Mouse (Mus musculus): ENCODE data around the gene Cap1. TPM values are rescaled to one million over a fixed set of nuclear protein-coding genes. Genes with fewer than 3 reads are reported as not detected.

The Cap1 gene
- 22.3 and 28.4 TPM in 2 replicates for polyA plus RNA-seq (2015; fragmentation: Nextera tagmentation; extraction: Ambion mirVana)

DNA sequence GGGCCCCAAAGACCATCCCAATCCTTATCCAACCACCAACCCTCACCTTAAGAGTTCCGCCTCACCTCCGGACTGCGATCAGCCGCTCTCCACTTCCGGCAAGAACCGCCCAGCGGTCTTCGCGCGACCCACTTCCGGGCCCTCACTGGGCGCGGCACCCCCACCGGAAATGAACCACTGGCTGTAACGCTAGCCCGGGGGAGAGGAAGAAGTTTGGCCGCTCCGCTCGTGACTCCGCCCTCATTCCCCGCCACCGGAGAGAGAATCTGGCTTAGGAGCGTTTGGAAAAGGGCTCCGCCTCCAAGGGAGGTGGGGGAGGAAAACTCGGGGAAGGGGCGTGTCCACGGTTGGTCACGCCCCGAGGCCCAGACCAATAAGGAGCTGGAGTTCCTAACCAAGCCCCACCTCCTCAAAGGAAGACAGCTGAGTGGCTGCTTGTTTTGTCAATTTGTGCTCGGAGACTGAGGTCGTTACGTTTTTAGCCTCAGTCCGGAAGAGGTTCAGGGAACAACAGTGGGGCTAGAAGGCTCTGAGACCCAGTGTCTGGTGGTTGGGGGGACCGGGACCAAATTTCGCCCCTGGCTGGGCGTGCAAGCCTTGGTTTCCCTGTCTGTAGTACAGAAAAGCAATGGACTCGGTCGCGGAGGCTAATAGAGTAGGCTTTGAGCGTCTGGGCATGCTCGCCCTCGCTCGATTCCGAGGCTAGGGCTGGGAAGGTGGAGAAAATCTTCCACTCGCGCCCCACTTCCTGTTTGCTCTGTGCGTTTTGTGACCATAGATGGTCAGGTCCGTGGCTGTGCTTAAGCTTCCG lies at the start of gene Cap1:
Gene Cap1 (minus strand): TSS at position 289 of the 811 bp plus-strand sequence.
- peak; percentile 99 for DNase-seq
- H3K4me3 ChIP-seq (ENCODE audit: low read depth, low read length) = peak within 1 kb of the TSS; percentile 87
- H3K27me3 ChIP-seq (ENCODE audit: insufficient read depth, low read length) = no peaks in the 10 kb centered on the region
- H3K9ac ChIP-seq (replicated peaks) = peak within 1 kb of the TSS; percentile 92
- TF ChIP-seq EP300 (IDR thresholded peaks at IDR 0.05; ENCODE audit: low read depth) (peak; percentile 72), CTCF (IDR thresholded peaks at IDR 0.05; ENCODE audit: low read depth) (no peak)
- no peaks in the 10 kb centered on the region for H3K9me3 ChIP-seq (ENCODE audit: low read length)
- H3K4me1 ChIP-seq (ENCODE audit: insufficient read depth) = peaks cover 32% of the 10 kb centered on the region
- peak; percentile 94 for ATAC-seq
- peak within 1 kb of the TSS; percentile 100 for H3K27ac ChIP-seq (ENCODE audit: low read depth)
- WGBS (ENCODE audit: insufficient replicate concordance) = under 1% methylated on average over 49 of the region's 49 CpGs
- peaks cover 3% of the 10 kb centered on the region; the same call in 1 of the 2 replicates for H3K36me3 ChIP-seq (replicated peaks; ENCODE audit: insufficient read depth, low read length)
- peak within 1 kb of the TSS; percentile 98 for H3K4me2 ChIP-seq (ENCODE audit: low read depth, low read length)

- DNase-seq = no peak
- Histone ChIP-seq H3K27ac (ENCODE audit: low read depth) (no peak overlapping the region), H3K4me1 (ENCODE audit: insufficient read depth) (peaks cover 4% of the 10 kb centered on the region), H3K36me3 (replicated peaks; ENCODE audit: insufficient read depth, low read length) (no peaks in the 10 kb centered on the region), H3K9ac (replicated peaks) (no peak overlapping the region), H3K4me3 (ENCODE audit: low read depth, low read length) (no peak overlapping the region), H3K27me3 (ENCODE audit: insufficient read depth, low read length) (0 out of 2 replicates have a peak, but pooled peaks cover 6% of the 10 kb centered on the region), H3K4me2 (ENCODE audit: low read depth, low read length) (no peak overlapping the region), H3K9me3 (ENCODE audit: low read length) (no peaks in the 10 kb centered on the region)
- 17% methylated on average over 3 of the region's 3 CpGs for WGBS (ENCODE audit: insufficient replicate concordance)
- TF ChIP-seq CTCF (IDR thresholded peaks at IDR 0.05; ENCODE audit: low read depth) = no peak
- no peak for TF ChIP-seq EP300 (IDR thresholded peaks at IDR 0.05; ENCODE audit: low read depth)
- ATAC-seq = 0 out of 2 replicates have a peak, but pooled peaks have one; percentile 19
Observed at GRCm38 (mm10) chr4:122933857-122934256, 48.0 kb upstream of the Cap1 start.

- H3K4me1 ChIP-seq (ENCODE audit: insufficient read depth) = peaks cover 4% of the 10 kb centered on the region
- no peak overlapping the region for H3K27ac ChIP-seq (ENCODE audit: low read depth)
- ATAC-seq (no peak), DNase-seq (no peak)
- no peak overlapping the region for H3K9ac ChIP-seq (replicated peaks)
- H3K27me3 ChIP-seq (ENCODE audit: insufficient read depth, low read length) = peaks cover 11% of the 10 kb centered on the region; the same call in 1 of the 2 replicates
- H3K36me3 ChIP-seq (replicated peaks; ENCODE audit: insufficient read depth, low read length) = no peaks in the 10 kb centered on the region
- no peaks in the 10 kb centered on the region for H3K9me3 ChIP-seq (ENCODE audit: low read length)
- TF ChIP-seq EP300 (IDR thresholded peaks at IDR 0.05; ENCODE audit: low read depth) = no peak
- no peak for TF ChIP-seq CTCF (IDR thresholded peaks at IDR 0.05; ENCODE audit: low read depth)
- H3K4me3 ChIP-seq (ENCODE audit: low read depth, low read length) = no peak overlapping the region
- no peak overlapping the region for H3K4me2 ChIP-seq (ENCODE audit: low read depth, low read length)
- 47% methylated on average over 3 of the region's 3 CpGs for WGBS (ENCODE audit: insufficient replicate concordance)
Observed at GRCm38 (mm10) chr4:122933051-122933591, 47.3 kb upstream of the Cap1 start.

DNA sequence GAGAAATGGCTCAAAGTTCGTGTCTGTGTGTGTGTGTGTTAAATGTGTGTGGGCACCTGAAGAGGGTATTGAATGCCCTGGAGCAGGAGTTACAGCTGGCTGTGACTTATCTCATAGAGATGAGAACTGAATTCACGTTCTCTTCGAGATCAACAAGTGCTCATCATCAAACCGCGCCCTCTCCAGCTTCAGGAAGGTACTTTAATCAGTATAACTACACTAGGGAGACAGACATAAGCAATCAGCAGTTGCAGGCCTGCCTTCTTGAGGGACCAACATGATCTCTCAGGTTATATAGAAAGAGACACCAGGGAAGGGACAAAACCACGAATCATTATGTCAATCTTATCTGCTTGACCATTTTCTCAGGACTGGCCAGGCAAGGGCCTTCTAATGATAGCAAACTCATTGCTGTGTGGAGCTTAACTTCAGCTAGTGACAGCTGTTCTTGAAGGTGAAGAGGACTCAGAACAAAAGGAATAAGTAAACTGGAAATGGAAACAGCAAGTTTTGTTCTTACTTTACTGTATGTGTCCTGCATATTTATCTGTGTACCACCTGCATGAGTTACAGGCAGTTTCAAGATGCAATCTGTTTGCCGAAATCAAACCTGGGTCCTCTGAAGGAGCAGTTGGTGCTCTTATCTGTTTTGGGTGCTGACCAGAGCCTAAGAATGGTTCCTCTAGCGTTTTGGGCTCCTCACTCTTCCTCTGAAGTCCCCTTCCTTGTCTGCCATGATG lies 46.6 kb upstream of the Cap1 start:
- Histone ChIP-seq H3K4me3 (ENCODE audit: low read depth, low read length) (no peak overlapping the region), H3K4me2 (ENCODE audit: low read depth, low read length) (no peak overlapping the region), H3K27me3 (ENCODE audit: insufficient read depth, low read length) (peaks cover 8% of the 10 kb centered on the region; the same call in 1 of the 2 replicates), H3K4me1 (ENCODE audit: insufficient read depth) (peaks cover 4% of the 10 kb centered on the region), H3K27ac (ENCODE audit: low read depth) (no peak overlapping the region), H3K9me3 (ENCODE audit: low read length) (no peaks in the 10 kb centered on the region), H3K36me3 (replicated peaks; ENCODE audit: insufficient read depth, low read length) (no peaks in the 10 kb centered on the region), H3K9ac (replicated peaks) (no peak overlapping the region)
- WGBS (ENCODE audit: insufficient replicate concordance) = 58% methylated on average over 8 of the region's 8 CpGs
- TF ChIP-seq CTCF (IDR thresholded peaks at IDR 0.05; ENCODE audit: low read depth) (no peak), EP300 (IDR thresholded peaks at IDR 0.05; ENCODE audit: low read depth) (no peak)
- DNase-seq (no peak), ATAC-seq (no peak)

- Histone ChIP-seq H3K4me3 (ENCODE audit: low read depth, low read length) (no peak overlapping the region), H3K4me1 (ENCODE audit: insufficient read depth) (peaks cover 4% of the 10 kb centered on the region), H3K9me3 (ENCODE audit: low read length) (no peaks in the 10 kb centered on the region), H3K27ac (ENCODE audit: low read depth) (no peak overlapping the region), H3K4me2 (ENCODE audit: low read depth, low read length) (no peak overlapping the region), H3K27me3 (ENCODE audit: insufficient read depth, low read length) (peaks cover 8% of the 10 kb centered on the region; the same call in 1 of the 2 replicates), H3K9ac (replicated peaks) (no peak overlapping the region), H3K36me3 (replicated peaks; ENCODE audit: insufficient read depth, low read length) (no peaks in the 10 kb centered on the region)
- WGBS (ENCODE audit: insufficient replicate concordance) = 72% methylated on average over 2 of the region's 2 CpGs
- no peak for ATAC-seq
- TF ChIP-seq EP300 (IDR thresholded peaks at IDR 0.05; ENCODE audit: low read depth) (no peak), CTCF (IDR thresholded peaks at IDR 0.05; ENCODE audit: low read depth) (no peak)
- DNase-seq = no peak
Observed at GRCm38 (mm10) chr4:122930939-122931590, 45.2 kb upstream of the Cap1 start.

Measured in liver, postnatal 0 days (tissue).